Mouse (Mus musculus): ENCODE measurements around the gene Ctsk.

- TF ChIP-seq CTCF (IDR thresholded peaks at IDR 0.05; ENCODE audit: low read depth, low read length) (no peak), POLR2A (IDR thresholded peaks at IDR 0.05; ENCODE audit: borderline replicate concordance, low read depth, low read length) (no peak)
Observed at GRCm38 (mm10) chr3:95459381-95459780, 39.7 kb upstream of the Ctsk start.
